8 mouse cellular contexts compared by ENCODE assay signal in the genomic region with DNA sequence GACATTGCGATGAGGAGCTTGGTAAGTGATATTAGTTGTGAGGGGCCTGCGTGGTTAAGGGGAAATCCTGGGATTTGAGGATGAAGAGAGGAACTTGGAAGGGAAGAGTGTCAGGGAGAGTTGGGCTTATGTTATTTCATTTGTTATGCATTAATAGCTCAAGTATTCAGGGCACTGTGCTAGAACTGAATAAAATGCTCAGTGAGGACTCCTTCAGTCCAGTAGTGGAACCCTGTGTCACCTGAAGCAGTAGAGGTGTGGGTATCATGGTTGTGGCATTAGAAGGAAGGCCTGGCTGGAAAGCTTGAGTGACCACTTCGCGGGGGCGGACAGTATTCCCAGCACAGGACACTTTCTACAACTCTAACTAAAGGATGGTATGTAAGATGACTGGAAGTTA. TPM values are rescaled to one million over a fixed set of nuclear protein-coding genes. Genes with fewer than 3 reads are reported as not detected.
DNase-seq lines count a peak whose midpoint lies in the region; ATAC-seq and TF ChIP-seq lines count a peak whose summit lies in the region.

No protein-coding gene starts in this region.

- H3K27ac ChIP-seq in thymus, adult 2 months (ENCODE audit: control insufficient read depth, insufficient read depth, low read length) = no peak overlapping the region
- H3K27ac ChIP-seq in neural tube, embryonic 15.5 days (replicated peaks) = peak overlapping the region; percentile 99

- 52% methylated on average over 5 of the region's 5 CpGs for WGBS in thymus, adult 2 months
- WGBS in neural tube, embryonic 15.5 days = 36% methylated on average over 5 of the region's 5 CpGs

- no peaks in the 10 kb centered on the region for H3K36me3 ChIP-seq in thymus, adult 2 months (ENCODE audit: control insufficient read depth, insufficient read depth, low read length)
- no peaks in the 10 kb centered on the region for H3K36me3 ChIP-seq in neural tube, embryonic 15.5 days

- TF ChIP-seq CTCF in thymus, adult 2 months (IDR thresholded peaks at IDR 0.05; ENCODE audit: borderline replicate concordance, control insufficient read depth, extremely low read depth, insufficient read depth, low read length, poor library complexity) = no peak

- no peak for TF ChIP-seq POLR2A in thymus, adult 2 months (IDR thresholded peaks at IDR 0.05; ENCODE audit: control insufficient read depth, extremely low read depth, insufficient read depth, low read length, poor library complexity)

- H3K9me3 ChIP-seq in neural tube, embryonic 15.5 days (replicated peaks) = no peaks in the 10 kb centered on the region

- H3K27me3 ChIP-seq in thymus, adult 2 months (ENCODE audit: control insufficient read depth, insufficient read depth, low read length) = no peaks in the 10 kb centered on the region
- no peaks in the 10 kb centered on the region for H3K27me3 ChIP-seq in neural tube, embryonic 15.5 days (replicated peaks)

- peak overlapping the region; percentile 99 for H3K9ac ChIP-seq in neural tube, embryonic 15.5 days (replicated peaks)

- peak overlapping the region; percentile 100; the same call in 1 of the 2 replicates for H3K4me3 ChIP-seq in thymus, adult 2 months (ENCODE audit: control insufficient read depth, insufficient read depth, low read length)
- peak overlapping the region; percentile 97 for H3K4me3 ChIP-seq in neural tube, embryonic 15.5 days (replicated peaks)

- DNase-seq in CD4-positive, CD25-positive, alpha-beta regulatory T cell, adult 2 months (ENCODE audit: low read depth, low spot score) = peak; percentile 9
- no peak for DNase-seq in thymus, adult 2 months
- no peak for DNase-seq in thymus, postnatal 10 days (ENCODE audit: low spot score in 2 of 2)
- DNase-seq in kidney, postnatal 4 days = peak; percentile 8 to 19
- DNase-seq in urinary bladder, adult 18-20 months (ENCODE audit: low spot score in 2 of 2) = no peak
- no peak for DNase-seq in testis, postnatal 10 days (ENCODE audit: low spot score)

- peaks cover 12% of the 10 kb centered on the region for H3K4me1 ChIP-seq in thymus, adult 2 months (replicated peaks; ENCODE audit: control insufficient read depth, insufficient read depth, low read length)
- H3K4me1 ChIP-seq in neural tube, embryonic 15.5 days = peaks cover 29% of the 10 kb centered on the region

- ATAC-seq in CD4-positive, CD25-positive, alpha-beta regulatory T cell, adult 4 months = no peak
- ATAC-seq in neural tube, embryonic 15.5 days (ENCODE audit: low FRiP score) = no peak

- peak overlapping the region; percentile 76 for H3K4me2 ChIP-seq in neural tube, embryonic 15.5 days

RNA-seq across cellular contexts. Expression of a gene that starts 1.8 kb away (rescaled TPM):
- polyA plus RNA-seq in CD4-positive, CD25-positive, alpha-beta regulatory T cell, adult 4 months (2017; shearing (Covaris generic)) = 10 to 100 TPM; 58.5 to 71.2 TPM
- polyA plus RNA-seq in thymus, adult 2 months (2012; rRNA removed) = 30.0 and 30.1 TPM in 2 replicates
- polyA plus RNA-seq in neural tube, embryonic 15.5 days (2015; fragmentation: Nextera tagmentation; extraction: Ambion mirVana) = 20.6 and 26.9 TPM in 2 replicates

Comparison
In these comparisons a context has a peak if more than half of its experiments do, and no peak if none do; other contexts are left out.
1. DNase-seq: peak in CD4-positive, CD25-positive, alpha-beta regulatory T cell, adult 2 months (single experiment) and kidney, postnatal 4 days (2 of 2); none in thymus, adult 2 months (single experiment), thymus, postnatal 10 days (0 of 2), urinary bladder, adult 18-20 months (0 of 2) and testis, postnatal 10 days (single experiment).